Mouse (Mus musculus) small intestine, adult 2 months (tissue): ENCODE results near the gene Mycbp.

ENCODE experiments used
- CTCF ChIP-seq: fragments of 200-500 bp; IDR thresholded peaks from 2 replicates; pipeline ENCODE4 v1.5.1; 2012; ENCODE audit warnings: low read depth, mild to moderate bottlenecking, control low read depth, inconsistent platforms, low read length, moderate library complexity, mixed read lengths; ENCODE audit not compliant: insufficient replicate concordance, insufficient read length; ENCODE audit errors: extremely low read depth
- POLR2A ChIP-seq: fragments of 200-500 bp; IDR thresholded peaks from 2 replicates; pipeline ENCODE4 v1.6.1; 2012; ENCODE audit warnings: low read depth, mild to moderate bottlenecking, control low read depth, inconsistent platforms, low read length, moderate library complexity

GRCm38 (mm10) chr4:123949649-123950048 is 45.0 kb downstream of the Mycbp start:
- TF ChIP-seq CTCF, result no peak
- no peak for TF ChIP-seq POLR2A
